Mouse (Mus musculus) lung, embryonic 14.5 days (tissue): Measurements from ENCODE around the gene Bap1. TPM values are rescaled to one million over a fixed set of nuclear protein-coding genes. Genes with fewer than 3 reads are reported as not detected.

Experiments used
- ATAC-seq: fragments of 200-750 bp; cut with Nextera tagmentation; 2 replicates; pipeline ENCODE4 v1.8.0; 2017; ENCODE audit warnings: mild to moderate bottlenecking, moderate TSS enrichment, moderate library complexity; ENCODE audit not compliant: insufficient read depth
- DNase-seq: peaks from one replicate; pipeline ENCODE4 v3.0.0-alpha.2; 2015
- H3K27ac ChIP-seq: fragments of 300-500 bp; sonication (generic); 2 replicates; pipeline ENCODE4 v1.5.1; 2014; ENCODE audit warnings: low read depth, mild to moderate bottlenecking, moderate library complexity
- H3K27me3 ChIP-seq: fragments of 300-500 bp; sonication (generic); 2 replicates; pipeline ENCODE4 v1.6.1; 2014; ENCODE audit warnings: low read length, control low read depth; ENCODE audit not compliant: insufficient read depth
- H3K36me3 ChIP-seq: fragments of 300-500 bp; sonication (generic); 2 replicates; pipeline ENCODE4 v1.6.1; 2014; ENCODE audit warnings: control low read depth; ENCODE audit not compliant: insufficient read depth
- H3K4me1 ChIP-seq: fragments of 300-500 bp; sonication (generic); 2 replicates; pipeline ENCODE4 v1.6.1; 2014; ENCODE audit warnings: antibody characterized with exemption, control low read depth; ENCODE audit not compliant: insufficient read depth
- H3K4me2 ChIP-seq: fragments of 300-500 bp; sonication (generic); 2 replicates; pipeline ENCODE4 v1.6.1; 2014; ENCODE audit warnings: mild to moderate bottlenecking
- H3K4me3 ChIP-seq: fragments of 300-500 bp; sonication (generic); 2 replicates; pipeline ENCODE4 v1.5.1; 2014; ENCODE audit warnings: low read depth, low read length
- H3K9ac ChIP-seq: fragments of 300-500 bp; sonication (generic); 2 replicates; pipeline ENCODE4 v1.6.1; 2014
- H3K9me3 ChIP-seq: fragments of 300-500 bp; sonication (generic); 2 replicates; pipeline ENCODE4 v1.6.1; 2016; ENCODE audit warnings: low read depth, low read length, control low read depth
- CTCF ChIP-seq: IDR thresholded peaks from 2 replicates; pipeline ENCODE4 v1.5.1; 2016; ENCODE audit warnings: antibody characterized with exemption, low read depth
- WGBS: fragments of 180-500 bp; shearing (Covaris S2); extraction: QIAGEN DNeasy Blood & Tissue Kit; methylation state at CpG from one replicate; pipeline ENCODE4 v1.1.7; 2014; 5-methylcytosine and 5-hydroxymethylcytosine counted together
- polyA plus RNA-seq: library from polyadenylated mRNA; unstranded; fragments of >200 nt; fragmentation: Nextera tagmentation; extraction: Ambion mirVana; gene quantifications from 2 replicates; pipeline ENCODE4 v1.2.1, GENCODE M21; 2014

The Bap1 gene
- polyA plus RNA-seq, 1 experiment from 2014 or later: 91.5 TPM

DNA sequence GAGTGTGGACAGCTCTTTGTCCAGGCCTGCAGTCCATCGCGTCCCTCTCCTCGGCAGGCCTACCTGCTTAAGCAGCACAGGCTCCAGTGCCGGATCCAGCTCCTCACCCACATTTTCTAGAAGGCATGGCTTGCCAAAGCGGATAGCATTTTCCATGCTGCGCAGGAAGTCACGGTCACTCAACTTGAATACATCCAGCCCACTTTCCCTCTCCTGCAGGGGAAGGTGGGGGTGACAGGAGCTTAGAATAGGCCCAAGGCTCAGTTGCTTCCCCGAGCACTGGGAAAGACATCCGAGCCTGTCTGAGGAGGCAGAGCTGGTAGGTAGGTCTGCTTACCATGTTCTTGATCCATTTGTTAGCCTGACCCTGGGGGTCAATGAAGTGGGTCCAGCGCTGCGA, 16.4 kb downstream of the Bap1 start:
- H3K27ac ChIP-seq: no peak overlapping the region
- H3K27me3 ChIP-seq: no peaks in the 10 kb centered on the region
- no peaks in the 10 kb centered on the region; the same call in 1 of the 2 replicates for H3K36me3 ChIP-seq
- H3K4me1 ChIP-seq: no peaks in the 10 kb centered on the region
- no peak for DNase-seq
- H3K4me3 ChIP-seq: no peak overlapping the region
- H3K4me2 ChIP-seq: no peak overlapping the region
- no peak overlapping the region for H3K9ac ChIP-seq
- ATAC-seq: no peak
- no peak for TF ChIP-seq CTCF
- no peaks in the 10 kb centered on the region for H3K9me3 ChIP-seq
- 78% methylated on average over 11 of the region's 11 CpGs for WGBS

DNA sequence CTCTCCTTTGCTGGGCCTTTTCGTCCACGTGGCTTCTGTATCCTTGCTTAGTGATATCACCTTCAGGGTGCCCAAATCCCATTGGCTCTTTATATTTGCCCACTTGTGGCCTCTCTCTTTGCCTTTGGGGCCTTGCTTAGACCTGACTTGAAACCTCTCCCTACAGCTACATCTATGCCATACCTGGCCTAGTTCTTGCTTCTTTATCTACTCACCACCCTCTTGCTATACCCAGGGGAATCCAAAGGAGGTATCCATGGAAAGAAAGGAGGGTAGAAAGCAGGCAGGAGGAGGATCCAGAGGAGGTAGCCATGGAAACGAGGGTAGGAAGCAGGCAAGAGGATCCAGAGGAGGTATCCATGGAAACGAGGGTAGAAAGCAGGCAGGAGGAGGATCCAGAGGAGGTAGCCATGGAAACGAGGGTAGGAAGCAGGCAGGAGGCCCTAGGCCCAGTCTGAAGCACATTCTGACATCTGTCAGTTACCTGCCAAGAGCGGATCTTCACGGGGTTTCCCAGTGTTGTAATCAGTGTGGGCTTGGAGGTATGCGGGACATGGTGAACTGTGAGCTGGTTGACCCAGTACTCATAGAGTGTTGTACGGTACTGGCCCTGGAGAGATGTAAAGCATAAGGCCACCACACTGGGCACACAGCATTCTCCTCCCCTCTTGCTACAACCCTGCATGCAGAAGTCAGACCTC, 17.2 kb downstream of the Bap1 start:
- no peak overlapping the region for H3K27ac ChIP-seq
- no peak overlapping the region for H3K9ac ChIP-seq
- no peaks in the 10 kb centered on the region for H3K9me3 ChIP-seq
- H3K4me2 ChIP-seq: peak overlapping the region; percentile 67; the same call in 1 of the 2 replicates
- DNase-seq: no peak
- H3K36me3 ChIP-seq: no peaks in the 10 kb centered on the region
- ATAC-seq: no peak
- TF ChIP-seq CTCF: no peak
- H3K27me3 ChIP-seq: no peaks in the 10 kb centered on the region
- no peak overlapping the region for H3K4me3 ChIP-seq
- 62% methylated on average over 9 of the region's 9 CpGs for WGBS
- no peaks in the 10 kb centered on the region for H3K4me1 ChIP-seq

DNA sequence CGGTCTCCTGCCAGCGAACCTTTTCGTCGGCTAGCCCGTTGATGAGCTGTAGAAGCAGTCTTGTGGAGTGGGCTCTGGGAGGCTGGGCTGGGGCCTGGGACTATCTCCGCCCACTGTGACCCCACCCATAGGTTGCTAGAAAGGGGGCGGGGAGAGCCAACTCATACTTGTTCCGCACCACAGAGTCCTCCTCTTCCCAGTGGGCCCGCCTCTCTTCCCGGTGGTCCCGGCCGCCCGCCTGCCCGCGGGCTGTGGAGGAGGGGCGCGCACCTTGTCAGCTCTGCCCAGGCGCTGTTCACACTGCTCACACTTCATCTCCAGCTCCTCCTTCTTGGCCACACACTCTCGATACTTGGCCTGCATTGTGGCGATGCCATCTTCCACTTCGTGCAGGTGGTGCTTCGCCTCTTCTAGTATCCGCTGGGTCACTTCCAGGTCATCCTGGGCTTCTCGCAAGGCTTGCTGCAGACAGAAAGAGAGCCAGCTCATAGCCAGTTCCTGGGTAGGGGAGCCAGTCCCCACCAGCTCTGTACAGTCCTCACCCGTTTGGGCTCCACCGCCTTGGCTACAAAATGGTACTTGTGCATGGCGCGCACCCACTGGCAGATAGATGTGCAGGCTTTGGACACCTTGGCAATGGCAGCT, 18.3 kb downstream of the Bap1 start:
- Histone ChIP-seq H3K9me3 (no peaks in the 10 kb centered on the region), H3K36me3 (no peaks in the 10 kb centered on the region), H3K27me3 (no peaks in the 10 kb centered on the region), H3K4me2 (peak overlapping the region; percentile 67), H3K9ac (peak overlapping the region; percentile 27), H3K4me1 (no peaks in the 10 kb centered on the region), H3K27ac (peak overlapping the region; percentile 26; the same call in 1 of the 2 replicates), H3K4me3 (peak overlapping the region; percentile 33)
- peak; percentile 93 for ATAC-seq
- DNase-seq: peak; percentile 87
- WGBS: 11% methylated on average over 28 of the region's 28 CpGs
- TF ChIP-seq CTCF: no peak

DNA sequence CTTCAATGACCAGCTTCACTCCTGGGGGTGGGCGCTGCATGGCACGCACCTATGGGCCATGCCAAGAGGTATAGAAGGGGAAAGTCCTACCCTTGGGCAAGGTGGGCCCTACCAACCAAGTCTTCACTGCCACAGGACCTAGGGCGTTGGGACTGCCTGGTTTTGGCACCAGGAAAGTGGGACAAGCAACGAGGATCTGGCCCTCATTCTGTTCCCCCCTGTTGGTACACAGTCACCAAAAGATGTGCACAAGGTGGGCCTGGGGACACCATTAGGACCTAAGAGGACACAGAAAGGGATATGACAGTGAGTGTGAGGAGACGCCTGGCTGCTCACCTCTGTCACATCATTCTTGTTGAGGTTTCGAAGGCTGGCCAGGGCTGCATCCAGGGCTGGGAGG, 19.9 kb downstream of the Bap1 start:
- WGBS: 91% methylated on average over 6 of the region's 6 CpGs
- Histone ChIP-seq H3K36me3 (no peaks in the 10 kb centered on the region), H3K4me2 (no peak overlapping the region), H3K9ac (no peak overlapping the region), H3K27me3 (no peaks in the 10 kb centered on the region), H3K4me1 (no peaks in the 10 kb centered on the region), H3K27ac (no peak overlapping the region), H3K9me3 (no peaks in the 10 kb centered on the region), H3K4me3 (no peak overlapping the region)
- DNase-seq (no peak), ATAC-seq (no peak)
- no peak for TF ChIP-seq CTCF

DNA sequence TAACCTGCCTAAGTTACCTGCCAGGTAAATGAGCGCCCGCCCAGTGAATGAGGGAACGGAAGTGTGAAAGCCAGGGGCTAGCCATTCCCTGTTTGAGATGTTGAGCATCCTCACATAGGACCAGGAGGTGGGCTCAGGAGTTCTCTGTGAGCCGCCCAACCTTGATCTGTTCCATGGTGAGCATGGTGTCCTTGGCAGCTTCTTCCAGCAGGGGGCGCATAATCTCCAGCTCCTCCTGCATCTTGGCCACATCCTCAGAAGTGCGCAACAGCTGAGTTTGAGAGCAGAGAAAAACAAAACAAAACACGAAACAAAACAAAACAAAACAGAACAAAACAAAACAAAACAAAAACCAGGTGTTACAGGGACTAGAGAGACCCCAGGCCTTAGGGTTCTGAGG, 20.9 kb downstream of the Bap1 start:
- 18% methylated on average over 7 of the region's 7 CpGs for WGBS
- peak; percentile 94 for TF ChIP-seq CTCF
- no peaks in the 10 kb centered on the region for H3K27me3 ChIP-seq
- H3K27ac ChIP-seq: no peak overlapping the region
- no peak overlapping the region for H3K4me3 ChIP-seq
- no peak overlapping the region for H3K4me2 ChIP-seq
- no peaks in the 10 kb centered on the region for H3K9me3 ChIP-seq
- no peaks in the 10 kb centered on the region for H3K4me1 ChIP-seq
- H3K9ac ChIP-seq: no peak overlapping the region
- DNase-seq (peak; percentile 91), ATAC-seq (0 out of 2 replicates have a peak, but pooled peaks have one; percentile 33)
- H3K36me3 ChIP-seq: no peaks in the 10 kb centered on the region

DNA sequence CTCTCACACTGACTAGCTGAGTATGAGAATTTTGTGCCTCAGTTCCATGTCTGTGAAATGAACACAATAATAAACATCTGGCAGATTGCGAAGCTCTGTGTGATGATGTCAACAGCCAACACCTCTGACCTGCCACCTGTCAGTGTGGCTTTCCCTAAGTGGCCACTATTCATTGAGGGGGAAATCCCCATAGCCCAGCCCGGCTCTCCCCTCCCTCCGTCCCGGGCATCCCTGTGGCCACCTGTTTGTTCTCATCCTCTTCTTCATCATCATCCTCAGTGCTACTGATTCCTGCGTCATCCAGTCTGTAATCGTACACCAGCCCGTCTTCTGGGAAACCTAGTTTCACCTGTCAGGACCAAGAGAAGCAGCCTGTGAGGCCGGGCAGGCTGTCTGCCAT, 34.5 kb downstream of the Bap1 start:
- Histone ChIP-seq H3K9ac (no peak overlapping the region), H3K36me3 (no peaks in the 10 kb centered on the region), H3K4me2 (no peak overlapping the region), H3K27ac (no peak overlapping the region), H3K4me1 (no peaks in the 10 kb centered on the region), H3K9me3 (no peaks in the 10 kb centered on the region), H3K4me3 (no peak overlapping the region), H3K27me3 (no peaks in the 10 kb centered on the region)
- ATAC-seq (no peak), DNase-seq (no peak)
- WGBS: 67% methylated on average over 8 of the region's 8 CpGs
- TF ChIP-seq CTCF: no peak

Other genes with a start within 250 kb of the Bap1 start
- 352 and 383 TPM in 2 replicates for gene Spcs1, start 249.8 kb upstream of the Bap1 start, polyA plus RNA-seq
- gene Pbrm1, start 232.3 kb upstream of the Bap1 start, polyA plus RNA-seq: 101 and 110 TPM in 2 replicates
- 126 and 128 TPM in 2 replicates for gene Gnl3, start 232.3 kb upstream of the Bap1 start, polyA plus RNA-seq
- 60.9 and 74.3 TPM in 2 replicates for gene Smim4, start 122.5 kb upstream of the Bap1 start, polyA plus RNA-seq
- gene Nt5dc2, start 120.4 kb upstream of the Bap1 start, polyA plus RNA-seq: 476 and 510 TPM in 2 replicates
- gene Stab1, start 82.8 kb upstream of the Bap1 start, polyA plus RNA-seq: 64.4 and 71.3 TPM in 2 replicates
- 5.1 and 51.6 TPM in 2 replicates for gene Tnnc1, start 43.1 kb upstream of the Bap1 start, polyA plus RNA-seq
- 386 and 411 TPM in 2 replicates for gene Nisch, start 34.5 kb upstream of the Bap1 start, polyA plus RNA-seq
- gene Sema3g, start 33.6 kb upstream of the Bap1 start, polyA plus RNA-seq: 0.38 and 0.49 TPM in 2 replicates
- gene Phf7, start 133 bp upstream of the Bap1 start, polyA plus RNA-seq: 11.8 and 16.5 TPM in 2 replicates
- gene Dnah1, start 72.4 kb downstream of the Bap1 start, polyA plus RNA-seq: 4.1 and 4.6 TPM in 2 replicates
- 37.4 and 38.3 TPM in 2 replicates for gene Capn7, start 85.2 kb downstream of the Bap1 start, polyA plus RNA-seq
- 12.8 and 14.8 TPM in 2 replicates for gene Sh3bp5, start 184.6 kb downstream of the Bap1 start, polyA plus RNA-seq
- gene Eaf1, start 242.9 kb downstream of the Bap1 start, polyA plus RNA-seq: 27.1 and 27.5 TPM in 2 replicates
- gene Mettl6, start 243.6 kb downstream of the Bap1 start, polyA plus RNA-seq: 52.9 and 57.3 TPM in 2 replicates